Comparison of ENCODE assay signal across 11 mouse cellular contexts in the genomic region with DNA sequence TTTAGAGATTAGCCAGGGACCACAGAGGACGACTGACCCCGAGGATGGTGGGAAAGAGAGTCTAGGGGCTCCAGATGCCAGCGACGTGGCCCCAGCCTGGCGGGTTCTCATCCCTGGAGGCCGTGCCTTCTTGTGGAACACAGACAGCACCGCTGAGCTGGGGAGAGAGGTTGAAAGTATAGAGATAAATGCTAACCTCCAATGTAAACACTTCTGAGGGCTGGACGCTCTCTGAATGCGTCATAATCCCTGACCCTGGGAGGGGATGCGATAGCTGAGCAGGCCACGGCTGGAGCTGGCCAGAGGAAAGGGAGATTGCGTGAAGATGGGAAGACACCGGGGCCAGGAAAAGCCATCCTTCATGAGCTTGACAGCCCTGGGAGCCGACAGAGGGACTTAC.
A peak's percentile ranks its signal among the peaks of the same experiment; 100 is the strongest.
DNase-seq lines count a peak whose midpoint lies in the region; ATAC-seq lines count a peak whose summit lies in the region.
"Had no signal": no experiment of that assay in that cellular context is flagged by ENCODE, and none has a peak within 500 bp of the region (broad histone marks: within the 10 kb centered on the region; RNA-seq: fewer than 3 reads in every experiment).

No protein-coding gene starts in this region.

- H3K27ac ChIP-seq in hindbrain, embryonic 11.5 days (ENCODE audit: low read depth, low read length), result no peak overlapping the region
- no peak overlapping the region for H3K27ac ChIP-seq in hindbrain, embryonic 13.5 days
- H3K27ac ChIP-seq in intestine, embryonic 16.5 days (ENCODE audit: low read length), result no peak overlapping the region
- H3K27ac ChIP-seq: hindbrain, embryonic 14.5 days had no signal

- H3K9ac ChIP-seq in hindbrain, embryonic 11.5 days (ENCODE audit: low read depth, low read length), result no peak overlapping the region
- H3K9ac ChIP-seq in hindbrain, embryonic 13.5 days, result no peak overlapping the region
- no peak overlapping the region for H3K9ac ChIP-seq in intestine, embryonic 16.5 days (ENCODE audit: low read depth, low read length)
- H3K9ac ChIP-seq: hindbrain, embryonic 14.5 days had no signal

- no peaks in the 10 kb centered on the region for H3K27me3 ChIP-seq in hindbrain, embryonic 11.5 days (ENCODE audit: control insufficient read depth, insufficient read depth, low read length)
- H3K27me3 ChIP-seq in hindbrain, embryonic 13.5 days, result no peaks in the 10 kb centered on the region
- H3K27me3 ChIP-seq in intestine, embryonic 16.5 days (replicated peaks; ENCODE audit: control insufficient read depth, insufficient read depth, low read length), result peaks cover 6% of the 10 kb centered on the region; the same call in 1 of the 2 replicates

- H3K4me2 ChIP-seq in hindbrain, embryonic 11.5 days (replicated peaks; ENCODE audit: low read depth, low read length), result no peak overlapping the region
- H3K4me2 ChIP-seq in hindbrain, embryonic 13.5 days, result no peak overlapping the region
- peak overlapping the region; percentile 40 for H3K4me2 ChIP-seq in intestine, embryonic 16.5 days (ENCODE audit: low read depth, low read length)
- H3K4me2 ChIP-seq: hindbrain, embryonic 14.5 days had no signal

- H3K9me3 ChIP-seq in hindbrain, embryonic 11.5 days (ENCODE audit: control insufficient read depth, low read length), result no peaks in the 10 kb centered on the region
- no peaks in the 10 kb centered on the region for H3K9me3 ChIP-seq in hindbrain, embryonic 13.5 days
- H3K9me3 ChIP-seq in intestine, embryonic 16.5 days (ENCODE audit: control insufficient read depth, low read length), result no peaks in the 10 kb centered on the region

- peak; percentile 9 for DNase-seq in hindbrain, embryonic 11.5 days (ENCODE audit: low spot score)
- peak; percentile 25 for DNase-seq in retina, postnatal 1 day
- no peak for DNase-seq in retina, embryonic 14.5 days (ENCODE audit: low spot score)
- DNase-seq in left cerebral cortex, postnatal 10 days (ENCODE audit: extremely low spot score in 1 of 2, low spot score in 2 of 2), result no peak
- DNase-seq in cerebellum, postnatal 14 days, result no peak
- DNase-seq: cerebellum, adult 9-10 months; lung, adult 2 months had no signal

- H3K4me3 ChIP-seq in hindbrain, embryonic 11.5 days (ENCODE audit: low read depth, low read length), result no peak overlapping the region
- H3K4me3 ChIP-seq in hindbrain, embryonic 13.5 days, result no peak overlapping the region
- peak overlapping the region; percentile 14; the same call in 1 of the 2 replicates for H3K4me3 ChIP-seq in intestine, embryonic 16.5 days (ENCODE audit: low read length)
- H3K4me3 ChIP-seq: myocyte had no signal

- ATAC-seq in hindbrain, embryonic 11.5 days (ENCODE audit: low FRiP score), result no peak
- no peak for ATAC-seq in hindbrain, embryonic 13.5 days (ENCODE audit: low FRiP score)
- no peak for ATAC-seq in intestine, embryonic 16.5 days

- no peaks in the 10 kb centered on the region for H3K4me1 ChIP-seq in hindbrain, embryonic 11.5 days (replicated peaks; ENCODE audit: control insufficient read depth, insufficient read depth, low read length)
- peaks cover 7% of the 10 kb centered on the region; the same call in 1 of the 2 replicates for H3K4me1 ChIP-seq in hindbrain, embryonic 13.5 days (replicated peaks)
- H3K4me1 ChIP-seq in intestine, embryonic 16.5 days (ENCODE audit: control insufficient read depth, insufficient read depth, low read length), result 0 out of 2 replicates have a peak, but pooled peaks cover 4% of the 10 kb centered on the region

- H3K36me3 ChIP-seq in hindbrain, embryonic 11.5 days (ENCODE audit: control insufficient read depth, insufficient read depth, low read length), result no peaks in the 10 kb centered on the region
- H3K36me3 ChIP-seq in hindbrain, embryonic 13.5 days, result no peaks in the 10 kb centered on the region
- no peaks in the 10 kb centered on the region for H3K36me3 ChIP-seq in intestine, embryonic 16.5 days (ENCODE audit: control insufficient read depth, insufficient read depth, low read length)

- intact Hi-C loops in left cerebral cortex, postnatal 10 days (cut with DNase I), result no loop called here

- 39% methylated on average over 14 of the region's 14 CpGs for WGBS in hindbrain, embryonic 11.5 days
- 39% methylated on average over 14 of the region's 14 CpGs for WGBS in hindbrain, embryonic 13.5 days
- WGBS in intestine, embryonic 16.5 days, result 12% methylated on average over 14 of the region's 14 CpGs

Comparison
In these comparisons a context has a peak if more than half of its experiments do, and no peak if none do; other contexts are left out.
1. DNase-seq: peak in hindbrain, embryonic 11.5 days (single experiment) and retina, postnatal 1 day (single experiment); none in retina, embryonic 14.5 days (single experiment), left cerebral cortex, postnatal 10 days (0 of 2) and cerebellum, postnatal 14 days (0 of 2).